Mouse (Mus musculus): ENCODE results near the gene Prl7c1.
"Not testable (repeated sequence)": the region's sequence is repeated elsewhere in the genome, so short reads cannot be mapped to it uniquely, and the experiment has no call there.

Gene Prl7c1

GRCm38 (mm10) chr13:27780704-27781103 lies at the start of gene Prl7c1:
Gene Prl7c1 (minus strand): TSS chr13:27780804.
- not testable (repeated sequence) for DNase-seq

DNA sequence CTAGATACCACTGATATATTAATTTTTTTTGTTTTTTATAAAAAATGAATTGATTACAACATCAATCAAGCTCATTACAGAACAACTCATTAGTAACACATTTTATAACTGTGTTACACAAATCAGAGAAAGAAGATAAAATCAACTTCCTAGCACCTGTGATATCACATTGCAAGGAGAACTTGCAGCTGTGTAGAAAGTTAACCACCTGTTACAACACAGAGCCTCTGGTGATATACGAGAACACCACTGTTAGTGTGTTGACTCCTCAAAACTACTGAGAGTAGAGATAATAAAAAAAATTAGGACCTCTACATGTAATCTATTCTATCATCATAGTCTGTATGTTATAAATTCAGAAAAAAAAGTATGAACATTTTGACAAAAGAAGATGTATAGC lies 22.2 kb upstream of the Prl7c1 start:
- no peak for DNase-seq

- no peak for DNase-seq
Measured at GRCm38 (mm10) chr13:27801354-27801753, 20.8 kb upstream of the Prl7c1 start, which contains the start of gene Prl2a1. Gene Prl2a1 (plus strand): TSS chr13:27801654.

DNA sequence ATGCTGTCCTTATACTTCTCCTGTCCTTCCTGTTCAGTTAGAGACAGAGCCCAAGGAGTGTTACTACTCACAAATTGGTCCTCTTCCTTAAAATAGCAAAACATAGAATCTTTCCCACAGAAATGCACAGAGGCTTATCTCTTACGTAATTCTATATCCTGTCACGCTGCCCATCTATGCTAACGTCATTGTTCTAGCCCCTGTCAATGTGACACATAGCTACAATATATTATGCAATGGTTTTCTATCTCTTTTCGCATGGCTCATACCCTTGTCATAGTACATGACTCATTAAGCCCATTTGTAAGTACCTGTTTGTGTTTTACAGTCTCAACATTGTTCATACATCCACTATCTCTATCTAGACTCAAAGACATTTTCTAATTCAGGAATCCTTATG lies 18.7 kb upstream of the Prl7c1 start:
- no peak for DNase-seq

- DNase-seq, result no peak
Measured at GRCm38 (mm10) chr13:27734512-27735186, 46.0 kb downstream of the Prl7c1 start.

GRCm38 (mm10) chr13:27730286-27730959 lies 50.2 kb downstream of the Prl7c1 start:
- not testable (repeated sequence) for DNase-seq

GRCm38 (mm10) chr13:27725057-27725456 lies 55.5 kb downstream of the Prl7c1 start:
- not testable (repeated sequence) for DNase-seq

All from B cell, adult 2 months (primary cell).